Comparison of ENCODE assay signal across 17 mouse cellular contexts in the genomic region with DNA sequence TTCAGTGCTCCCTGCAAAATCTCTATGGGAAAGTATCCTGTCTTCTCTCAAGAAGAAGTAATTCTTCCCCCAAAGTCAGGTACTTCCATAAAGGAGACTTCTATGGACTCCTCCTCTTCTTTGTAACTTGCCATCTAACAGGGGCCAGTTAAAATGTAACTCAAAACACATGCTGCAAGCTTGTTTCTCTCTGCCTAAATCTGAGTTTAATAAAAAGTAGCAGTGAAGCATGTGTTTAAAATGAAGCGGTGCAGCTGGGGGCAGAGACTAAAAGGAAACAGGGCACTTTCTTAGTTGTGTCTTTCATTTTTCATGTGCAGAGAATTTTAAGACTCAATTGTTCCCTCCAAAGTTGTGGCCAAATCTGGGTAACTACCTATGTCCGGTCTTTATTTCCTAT.
"Had no signal": no experiment of that assay in that cellular context is flagged by ENCODE, and none has a peak within 500 bp of the region (broad histone marks: within the 10 kb centered on the region; RNA-seq: fewer than 3 reads in every experiment).

No protein-coding gene starts in this region.

- H3K36me3 ChIP-seq: liver, embryonic 15.5 days; midbrain, embryonic 10.5 days; neural tube, embryonic 12.5 days had no signal

- DNase-seq: layer of hippocampus, adult 9-11 months; layer of hippocampus, postnatal 36 days; left cerebral cortex, postnatal 4 days; lung, adult 2 months; lung, postnatal 36 days; midbrain, embryonic 14.5 days; retina, postnatal 1 day; right cerebral cortex, postnatal 4 days; spleen, adult 18-20 months; thymus, adult 2 months; thymus, postnatal 36 days had no signal

- H3K9ac ChIP-seq: liver, embryonic 15.5 days; neural tube, embryonic 12.5 days had no signal

- H3K4me1 ChIP-seq: liver, embryonic 15.5 days; neural tube, embryonic 12.5 days had no signal

- ATAC-seq: lung, postnatal 0 days had no signal

- H3K9me3 ChIP-seq: liver, embryonic 15.5 days; midbrain, embryonic 10.5 days; neural tube, embryonic 12.5 days had no signal

- H3K4me3 ChIP-seq: liver, embryonic 15.5 days; midbrain, embryonic 10.5 days; neural tube, embryonic 12.5 days had no signal

- H3K4me2 ChIP-seq: liver, embryonic 11.5 days; liver, embryonic 15.5 days; neural tube, embryonic 12.5 days had no signal

- H3K27me3 ChIP-seq: liver, embryonic 15.5 days had no signal

- H3K27ac ChIP-seq: kidney, postnatal 0 days; liver, embryonic 15.5 days; midbrain, embryonic 10.5 days; neural tube, embryonic 12.5 days had no signal
